Mouse (Mus musculus) MEL (cell line): ENCODE results near the gene Cyfip2.

Experiments used
- EP300 ChIP-seq, 2 experiments: IDR thresholded peaks; 2 replicates each; pipeline ENCODE4 v1.6.1; 2011; ENCODE audit warnings: improper control_type of control experiment in 2 of 2, low read length in 2 of 2, low read depth in 1 of 2, mild to moderate bottlenecking in 1 of 2
- GABPA ChIP-seq: IDR thresholded peaks from 2 replicates; pipeline ENCODE4 v1.6.1; 2012; ENCODE audit warnings: low read depth, mild to moderate bottlenecking, inconsistent platforms, low read length, improper control_type of control experiment, moderate library complexity
- POLR2A ChIP-seq, 2 experiments: IDR thresholded peaks; 2 replicates each; pipeline ENCODE4 v1.6.1; 2011 to 2012; ENCODE audit warnings: low read length in 2 of 2, mild to moderate bottlenecking in 2 of 2, control low read depth in 1 of 2, improper control_type of control experiment in 1 of 2, low read depth in 1 of 2, moderate library complexity in 1 of 2; ENCODE audit not compliant: control insufficient read depth in 1 of 2, insufficient read depth in 1 of 2, poor library complexity in 1 of 2

- TF ChIP-seq EP300 (IDR thresholded peaks at IDR 0.05; ENCODE audit: low read depth in 1 of 2, low read length in 2 of 2) (no peak), POLR2A (IDR thresholded peaks at IDR 0.05; ENCODE audit: control insufficient read depth in 1 of 2, insufficient read depth in 1 of 2, low read depth in 1 of 2, low read length in 2 of 2, poor library complexity in 1 of 2) (no peak), GABPA (no peak)
Measured at GRCm38 (mm10) chr11:46241985-46242384, 70.7 kb downstream of the Cyfip2 start.
